Mouse (Mus musculus): ENCODE measurements around the gene Miga1. TPM values are rescaled to one million over a fixed set of nuclear protein-coding genes. Genes with fewer than 3 reads are reported as not detected.

Miga1 gene
- total RNA-seq, 1 experiment from 2014 or later, result 23.4 TPM

DNA sequence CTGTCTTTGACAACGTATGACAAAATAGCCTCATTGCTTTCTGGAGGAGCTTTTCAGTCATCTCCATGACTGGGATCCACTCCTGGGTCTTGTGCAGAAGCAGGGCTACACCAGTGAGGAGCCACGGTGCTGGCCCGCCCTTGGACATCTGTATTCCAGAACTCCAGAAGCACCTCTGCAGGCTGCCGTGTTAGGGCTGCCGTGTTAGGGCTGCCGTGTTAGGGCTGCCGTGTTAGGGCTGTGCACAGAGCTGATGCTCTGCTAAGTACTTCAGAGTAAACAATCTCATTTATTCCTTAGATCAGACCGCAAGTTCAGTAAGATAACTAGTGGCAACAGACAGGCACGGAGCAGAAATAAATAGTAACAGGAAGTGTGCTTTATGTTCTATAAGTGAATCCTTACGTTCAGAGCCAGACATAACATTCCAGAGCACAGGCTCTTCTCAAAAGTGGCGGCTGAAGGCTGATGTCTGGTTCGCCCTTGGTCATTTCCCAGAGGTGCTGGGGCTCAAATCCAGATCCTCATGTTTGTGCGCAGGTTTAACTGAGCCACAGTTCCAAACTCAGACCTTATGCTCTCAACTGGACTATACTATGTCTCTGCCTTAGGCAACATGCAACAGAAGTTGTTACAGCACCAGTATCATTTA is 46.6 kb downstream of the Miga1 start:
- ATAC-seq (ENCODE audit: extremely low read depth, insufficient number of reproducible peaks, low FRiP score, poor library complexity, severe bottlenecking), result no peak

DNA sequence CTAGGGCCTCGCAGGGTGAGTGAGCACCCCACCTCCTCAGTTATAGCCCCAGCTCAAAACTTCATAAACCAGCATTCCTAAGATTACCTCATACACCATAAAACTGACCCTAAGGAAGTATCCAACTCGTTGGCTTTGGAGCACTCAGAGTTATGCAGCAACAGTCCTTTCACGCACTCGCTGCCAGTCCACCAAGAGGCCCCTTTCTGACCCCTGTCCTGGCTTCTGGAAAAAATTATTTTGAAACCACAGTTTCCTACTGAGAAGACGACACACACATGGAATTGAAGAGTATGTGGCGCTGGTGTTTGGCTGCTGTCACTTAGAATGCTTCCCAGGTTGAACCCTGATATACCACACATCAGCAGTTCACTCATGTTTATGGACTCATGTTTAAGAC is 48.3 kb downstream of the Miga1 start:
- ATAC-seq (ENCODE audit: extremely low read depth, insufficient number of reproducible peaks, low FRiP score, poor library complexity, severe bottlenecking), result no peak

DNA sequence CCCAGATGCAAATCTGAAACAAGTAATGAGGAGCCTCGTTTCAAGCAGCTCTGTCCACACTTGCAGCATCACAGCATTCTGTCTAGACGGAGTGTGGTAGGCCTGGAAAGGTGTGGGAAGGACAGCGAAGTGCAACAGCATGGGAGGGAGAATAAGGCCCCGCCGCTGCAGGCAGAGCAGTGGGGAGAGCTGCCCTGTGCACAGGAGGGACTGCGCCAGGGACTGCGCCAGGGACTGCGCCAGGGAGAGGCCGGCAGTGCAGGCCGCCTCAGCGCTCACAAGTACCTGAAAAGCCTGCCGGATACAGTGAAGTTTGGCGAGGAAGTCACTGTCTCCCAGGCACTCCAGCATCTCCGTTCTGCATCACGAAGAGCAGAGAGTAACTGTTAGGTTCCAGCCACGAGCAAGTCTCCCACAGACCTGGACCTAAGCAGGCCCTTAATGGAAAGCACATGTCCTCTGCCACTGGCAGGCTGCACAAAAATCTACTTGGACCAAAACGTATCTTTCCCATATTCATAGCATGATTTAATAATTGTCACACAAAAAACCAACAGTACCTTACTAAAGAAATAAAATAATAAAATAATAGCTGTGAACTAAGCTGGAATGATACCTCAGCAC is 49.9 kb downstream of the Miga1 start:
- ATAC-seq (ENCODE audit: extremely low read depth, insufficient number of reproducible peaks, low FRiP score, poor library complexity, severe bottlenecking), result no peak

DNA sequence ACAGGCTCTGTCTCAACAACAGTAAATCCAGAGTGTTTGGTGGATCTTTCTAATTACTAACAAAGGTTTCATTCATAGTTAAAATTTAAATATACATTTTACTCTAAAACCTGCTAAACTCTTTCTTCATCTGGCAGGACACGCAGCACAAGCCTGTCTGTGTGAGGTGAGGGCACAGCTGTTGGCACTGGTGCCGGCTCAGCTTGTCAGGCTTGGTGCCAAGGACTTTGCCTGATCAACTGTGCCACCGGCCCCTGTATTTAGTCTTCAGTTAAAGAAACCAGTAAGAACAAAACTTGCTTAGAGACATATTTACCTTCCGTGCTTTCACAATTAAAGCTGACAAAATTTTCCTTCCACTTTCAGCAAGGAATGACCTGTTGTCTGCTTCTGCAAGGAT is 51.5 kb downstream of the Miga1 start:
- ATAC-seq (ENCODE audit: extremely low read depth, insufficient number of reproducible peaks, low FRiP score, poor library complexity, severe bottlenecking), result no peak

DNA sequence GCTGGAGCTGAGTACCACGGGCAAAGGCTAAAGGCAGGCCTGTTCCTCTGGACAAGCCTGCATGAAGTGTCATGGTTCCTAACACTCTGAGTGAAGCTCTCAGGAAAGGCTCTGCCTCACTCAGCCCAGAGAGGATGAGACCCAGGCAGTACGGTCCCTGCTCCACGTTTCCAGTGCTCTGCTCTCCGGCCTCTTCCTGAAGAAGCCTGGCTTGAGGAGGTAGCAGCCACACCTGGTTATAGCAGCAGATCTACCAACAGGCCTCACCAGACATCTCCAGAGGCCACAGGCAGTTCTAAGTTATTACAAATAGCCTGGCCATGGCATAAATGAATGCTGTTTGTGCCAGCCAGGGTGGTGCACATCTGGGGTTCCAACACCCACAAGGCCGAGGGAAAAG is 51.9 kb downstream of the Miga1 start:
- ATAC-seq (ENCODE audit: extremely low read depth, insufficient number of reproducible peaks, low FRiP score, poor library complexity, severe bottlenecking), result no peak

DNA sequence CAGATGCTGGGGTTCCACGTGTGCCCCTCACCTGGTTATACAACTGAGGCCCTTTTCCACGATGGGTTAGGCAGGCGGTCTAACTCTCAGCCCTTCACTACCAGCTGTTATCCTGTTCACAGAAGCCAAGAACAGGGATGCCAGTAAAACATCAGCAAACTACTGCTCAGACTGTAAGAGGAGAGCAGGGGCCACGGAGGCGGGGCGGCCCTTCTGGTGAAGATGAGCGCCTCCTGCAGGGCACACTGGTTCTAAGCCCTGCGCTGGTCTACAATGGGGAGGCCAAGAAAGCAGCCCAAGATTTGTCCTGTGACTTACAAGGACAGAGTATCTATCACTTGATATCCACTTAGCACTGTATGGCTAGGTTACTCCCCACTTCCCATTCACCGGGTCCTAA is 52.4 kb downstream of the Miga1 start:
- ATAC-seq (ENCODE audit: extremely low read depth, insufficient number of reproducible peaks, low FRiP score, poor library complexity, severe bottlenecking), result no peak

DNA sequence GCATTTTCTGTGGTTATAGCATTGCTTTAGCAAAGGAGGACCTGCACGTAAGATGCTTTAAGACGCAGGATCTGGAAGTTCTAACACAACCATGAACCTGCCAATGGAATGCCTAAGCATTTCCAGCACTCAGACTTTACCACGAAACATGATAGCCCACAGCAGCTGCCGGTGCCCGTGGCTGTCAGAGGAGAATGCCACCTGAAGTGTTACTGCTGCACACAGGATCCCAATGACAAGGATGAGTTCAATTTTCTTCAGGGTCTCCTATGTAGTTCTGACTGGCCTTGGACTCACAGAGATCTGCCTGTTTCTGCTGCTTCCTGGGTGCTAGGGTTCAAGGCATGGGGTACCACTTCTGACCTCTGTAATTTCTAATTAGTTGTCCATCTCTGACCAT is 55.4 kb downstream of the Miga1 start:
- no peak for ATAC-seq (ENCODE audit: extremely low read depth, insufficient number of reproducible peaks, low FRiP score, poor library complexity, severe bottlenecking)

DNA sequence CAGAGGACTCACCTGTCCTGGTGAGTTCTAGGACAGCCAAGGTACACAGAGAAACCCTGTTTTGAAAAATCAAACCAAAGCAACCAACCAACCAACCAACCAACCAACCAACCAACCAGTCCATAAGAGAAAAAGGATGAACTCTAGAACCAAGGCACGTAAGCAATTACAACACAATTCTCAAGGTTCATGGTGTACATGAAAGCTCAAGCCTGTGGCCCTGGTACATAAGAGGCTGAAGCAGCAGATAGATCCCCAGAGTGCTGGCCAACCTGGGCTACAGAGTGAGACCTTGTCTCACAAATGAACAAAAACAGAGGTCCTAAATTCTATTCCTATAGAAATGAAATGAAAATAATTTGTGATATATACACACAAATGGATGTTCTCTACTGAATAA is 55.9 kb downstream of the Miga1 start:
- ATAC-seq (ENCODE audit: extremely low read depth, insufficient number of reproducible peaks, low FRiP score, poor library complexity, severe bottlenecking), result no peak

DNA sequence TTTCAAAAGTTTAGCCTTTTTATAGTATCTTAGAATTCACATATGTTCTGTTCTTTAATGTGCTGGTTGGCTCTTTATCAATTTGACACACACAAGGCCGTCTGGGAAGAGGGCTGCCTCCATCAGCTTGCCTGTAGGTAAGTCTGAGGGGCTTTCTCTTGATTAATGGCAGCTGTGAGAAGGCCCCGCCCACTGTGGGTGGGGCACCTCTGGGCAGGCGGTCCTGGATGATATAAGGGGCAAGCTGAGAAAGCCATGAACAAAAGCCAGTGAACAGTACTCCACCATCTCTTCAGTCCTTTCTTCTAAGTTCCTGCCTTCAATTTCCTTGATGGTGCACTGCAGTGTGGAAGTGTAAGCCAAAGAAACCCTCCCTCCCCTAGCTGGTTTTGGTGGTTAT is 58.1 kb downstream of the Miga1 start:
- no peak for ATAC-seq (ENCODE audit: extremely low read depth, insufficient number of reproducible peaks, low FRiP score, poor library complexity, severe bottlenecking)

DNA sequence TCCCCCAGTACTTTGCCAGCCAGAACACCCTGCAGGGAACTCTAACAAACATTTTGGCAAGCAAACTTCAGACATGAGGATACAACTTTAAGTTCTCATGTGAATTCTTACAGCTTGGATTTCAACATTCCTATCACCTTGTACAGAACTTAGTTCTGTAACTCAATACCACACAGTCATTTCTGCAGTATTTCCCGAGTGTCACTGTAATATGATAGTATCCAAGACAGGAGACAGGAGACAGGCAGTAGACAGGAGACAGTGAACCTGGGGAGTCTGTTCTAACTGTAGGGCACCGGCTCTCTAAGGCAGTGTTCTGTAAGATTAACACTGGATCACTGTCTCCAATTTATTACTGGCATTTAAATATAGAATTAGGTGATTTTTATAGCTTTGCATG is 61.8 kb downstream of the Miga1 start:
- ATAC-seq (ENCODE audit: extremely low read depth, insufficient number of reproducible peaks, low FRiP score, poor library complexity, severe bottlenecking), result no peak

DNA sequence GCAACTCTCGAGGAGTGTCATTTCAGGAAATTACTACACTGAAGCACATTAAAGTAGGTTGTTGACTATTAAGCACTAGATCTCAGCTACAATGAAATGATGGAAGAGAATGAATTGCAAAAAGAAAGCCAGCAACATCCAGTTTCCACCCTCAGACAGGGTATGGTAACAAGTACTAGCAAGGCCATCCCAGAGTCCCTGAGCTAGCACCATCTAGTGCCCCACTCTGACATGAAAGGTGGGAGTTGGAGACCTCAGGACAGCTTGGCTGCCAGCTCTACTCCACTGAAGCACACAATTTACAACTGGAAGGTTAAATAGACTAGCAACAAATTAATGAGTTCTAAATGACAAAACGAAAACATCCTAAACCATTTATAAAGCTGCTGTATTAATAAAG is 62.3 kb downstream of the Miga1 start:
- ATAC-seq (ENCODE audit: extremely low read depth, insufficient number of reproducible peaks, low FRiP score, poor library complexity, severe bottlenecking), result no peak

DNA sequence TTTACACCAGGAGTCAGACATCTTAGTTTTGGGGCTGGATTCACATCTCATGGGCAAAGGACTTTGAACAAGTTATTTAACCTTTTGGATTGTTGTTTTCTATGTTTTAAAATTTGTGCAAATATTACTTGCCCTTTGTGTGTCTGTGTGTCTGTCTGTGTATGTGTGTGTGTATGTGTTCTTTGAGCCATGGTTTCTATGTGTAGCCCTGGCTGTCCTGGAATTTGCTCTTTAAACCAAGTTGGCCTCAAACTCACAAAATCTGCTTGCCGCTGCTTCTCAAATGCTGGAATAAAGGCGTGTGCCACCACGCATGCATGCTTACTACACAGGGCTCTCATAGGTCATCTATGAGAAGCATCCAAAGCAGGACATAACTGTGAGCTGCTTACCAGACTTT is 63.3 kb downstream of the Miga1 start:
- no peak for ATAC-seq (ENCODE audit: extremely low read depth, insufficient number of reproducible peaks, low FRiP score, poor library complexity, severe bottlenecking)

DNA sequence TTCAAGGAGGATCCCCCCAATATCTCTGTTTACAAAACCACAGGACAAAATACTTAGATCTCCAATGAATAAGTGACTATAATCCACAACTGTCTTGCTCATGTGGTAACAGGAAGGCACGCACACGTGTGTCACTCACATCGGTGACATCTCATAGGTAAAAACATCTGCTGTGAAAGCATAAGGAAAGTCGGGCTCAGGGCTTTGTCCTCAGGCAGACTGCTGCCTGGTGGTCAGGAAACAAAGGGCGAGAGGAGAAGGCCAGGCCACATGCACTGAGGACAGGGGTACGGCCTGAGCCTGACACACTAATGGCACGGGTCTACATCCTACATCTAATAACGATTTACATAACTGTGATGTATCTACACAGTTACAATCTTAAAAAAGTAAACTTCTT is 65.2 kb downstream of the Miga1 start:
- ATAC-seq (ENCODE audit: extremely low read depth, insufficient number of reproducible peaks, low FRiP score, poor library complexity, severe bottlenecking), result no peak

DNA sequence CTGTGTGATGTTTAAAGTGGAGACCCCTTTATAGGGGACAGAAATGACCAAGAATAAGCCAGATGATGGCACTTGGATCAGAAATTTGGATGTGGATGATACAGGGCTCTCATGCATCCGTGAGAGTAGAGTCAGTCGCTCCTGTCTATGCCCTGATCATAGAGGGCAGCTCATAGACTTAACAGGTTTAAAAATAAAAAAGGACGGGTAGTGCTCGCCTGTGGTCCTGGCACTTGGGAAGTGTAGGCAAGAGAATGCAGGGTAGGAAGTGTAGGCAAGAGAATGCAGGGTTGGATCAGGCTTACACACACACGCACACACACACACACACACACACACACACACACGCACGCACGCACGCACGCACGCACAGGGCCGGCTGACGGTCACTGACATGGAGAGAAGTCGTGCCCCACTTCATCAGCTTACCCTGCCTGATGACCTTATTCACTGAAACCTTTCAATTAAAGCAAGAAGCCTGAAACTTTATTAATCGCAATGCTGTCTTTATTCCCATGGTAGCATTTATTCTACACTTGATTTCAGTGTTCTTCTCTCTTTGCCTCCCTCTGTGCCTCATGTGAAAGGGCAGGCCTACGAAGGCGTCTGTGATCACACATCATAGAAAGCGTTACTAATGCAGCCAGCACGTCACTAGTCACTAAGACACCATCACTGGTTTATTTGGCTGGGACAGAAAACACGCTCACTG is 67.1 kb downstream of the Miga1 start:
- ATAC-seq (ENCODE audit: extremely low read depth, insufficient number of reproducible peaks, low FRiP score, poor library complexity, severe bottlenecking), result no peak

DNA sequence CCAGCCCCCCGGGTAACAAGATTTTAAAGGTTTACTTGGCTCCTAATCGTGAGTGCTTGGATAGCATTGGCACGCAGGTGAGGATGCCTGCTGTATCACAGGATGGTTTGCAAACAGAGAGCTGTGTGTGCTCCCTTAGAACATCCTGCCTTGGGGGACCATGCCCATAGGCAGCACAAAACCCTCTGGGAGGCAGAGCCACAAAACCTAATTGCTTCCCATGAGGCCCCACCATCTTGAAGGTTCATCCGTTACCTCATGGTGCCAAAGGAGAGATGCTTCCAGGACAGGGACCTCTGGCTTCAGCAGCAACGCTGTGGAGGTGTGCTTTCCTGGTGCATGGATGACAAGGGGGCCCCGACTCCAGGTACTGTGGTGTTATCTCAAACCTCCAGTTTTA is 68.3 kb downstream of the Miga1 start:
- no peak for ATAC-seq (ENCODE audit: extremely low read depth, insufficient number of reproducible peaks, low FRiP score, poor library complexity, severe bottlenecking)

DNA sequence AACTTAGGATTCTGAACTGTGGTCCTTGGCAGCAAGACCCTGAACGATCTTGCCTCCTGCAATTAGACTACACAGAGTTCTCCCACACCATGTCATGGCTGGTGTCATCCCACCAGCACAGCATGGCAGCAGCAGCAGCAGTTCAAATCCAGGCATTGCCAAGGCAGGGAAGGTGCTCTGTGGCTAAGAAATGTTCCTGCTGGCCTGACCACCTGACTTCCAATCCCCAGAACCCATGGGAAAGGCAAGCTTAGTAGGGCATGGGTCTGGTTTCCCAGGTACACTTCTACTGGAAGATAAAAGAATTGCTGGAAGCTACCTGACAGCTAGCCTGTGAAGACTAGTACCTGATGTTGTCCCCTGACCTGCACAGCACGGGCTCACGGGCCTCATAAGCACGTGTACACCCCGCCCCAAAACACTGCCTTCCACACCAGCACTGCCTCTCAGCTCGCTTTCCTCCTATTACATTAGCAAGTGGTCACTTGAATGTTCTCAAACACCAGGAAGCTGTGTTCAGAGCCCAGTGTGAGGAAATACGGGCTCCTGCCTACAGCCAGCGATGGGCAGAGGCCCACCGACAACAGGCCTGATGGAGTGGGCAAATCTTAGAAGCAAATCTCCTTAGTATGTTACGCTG is 69.0 kb downstream of the Miga1 start:
- no peak for ATAC-seq (ENCODE audit: extremely low read depth, insufficient number of reproducible peaks, low FRiP score, poor library complexity, severe bottlenecking)

DNA sequence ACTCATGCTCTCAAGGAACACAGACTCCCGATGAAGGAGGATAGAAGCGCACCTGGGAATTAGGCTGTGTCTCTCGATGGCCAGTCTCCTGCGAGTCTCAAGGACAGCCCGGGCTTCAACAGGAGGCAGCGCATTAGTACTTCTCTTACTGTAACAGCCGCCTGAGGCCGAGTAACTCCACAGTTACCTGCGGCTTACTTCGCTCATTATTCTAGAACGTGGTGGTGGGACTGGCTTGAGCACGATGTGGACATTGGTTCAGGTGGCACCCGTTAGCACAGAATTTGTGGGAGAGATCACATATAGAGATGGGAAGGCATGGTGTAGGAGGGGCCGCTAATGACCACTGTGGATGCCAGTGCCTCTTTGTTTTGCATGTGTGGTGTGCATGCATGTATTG is 72.1 kb downstream of the Miga1 start:
- ATAC-seq (ENCODE audit: extremely low read depth, insufficient number of reproducible peaks, low FRiP score, poor library complexity, severe bottlenecking), result no peak

DNA sequence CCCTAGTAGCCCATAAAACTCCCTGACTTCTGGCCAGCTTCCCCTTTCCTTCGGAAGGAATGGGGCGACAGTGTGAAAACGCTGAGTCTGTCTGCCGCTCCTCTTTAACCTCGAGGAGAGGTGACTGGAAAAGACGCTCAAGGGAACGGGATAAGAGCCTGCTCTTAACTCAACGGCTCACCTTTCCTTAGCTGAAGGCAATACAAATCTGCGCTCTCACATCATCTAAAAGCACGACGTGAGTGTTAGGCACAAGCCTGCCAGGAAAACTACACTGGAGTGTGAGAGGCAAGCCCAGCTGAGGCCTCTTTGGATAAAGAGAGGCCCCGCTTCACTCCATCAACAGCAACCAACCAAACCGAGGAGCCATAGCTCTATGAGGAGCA is 74.2 kb downstream of the Miga1 start, which contains the start of gene Nexn:
Gene Nexn (minus strand): TSS at position 315 of the 386 bp plus-strand sequence.
- no peak for ATAC-seq (ENCODE audit: extremely low read depth, insufficient number of reproducible peaks, low FRiP score, poor library complexity, severe bottlenecking)

DNA sequence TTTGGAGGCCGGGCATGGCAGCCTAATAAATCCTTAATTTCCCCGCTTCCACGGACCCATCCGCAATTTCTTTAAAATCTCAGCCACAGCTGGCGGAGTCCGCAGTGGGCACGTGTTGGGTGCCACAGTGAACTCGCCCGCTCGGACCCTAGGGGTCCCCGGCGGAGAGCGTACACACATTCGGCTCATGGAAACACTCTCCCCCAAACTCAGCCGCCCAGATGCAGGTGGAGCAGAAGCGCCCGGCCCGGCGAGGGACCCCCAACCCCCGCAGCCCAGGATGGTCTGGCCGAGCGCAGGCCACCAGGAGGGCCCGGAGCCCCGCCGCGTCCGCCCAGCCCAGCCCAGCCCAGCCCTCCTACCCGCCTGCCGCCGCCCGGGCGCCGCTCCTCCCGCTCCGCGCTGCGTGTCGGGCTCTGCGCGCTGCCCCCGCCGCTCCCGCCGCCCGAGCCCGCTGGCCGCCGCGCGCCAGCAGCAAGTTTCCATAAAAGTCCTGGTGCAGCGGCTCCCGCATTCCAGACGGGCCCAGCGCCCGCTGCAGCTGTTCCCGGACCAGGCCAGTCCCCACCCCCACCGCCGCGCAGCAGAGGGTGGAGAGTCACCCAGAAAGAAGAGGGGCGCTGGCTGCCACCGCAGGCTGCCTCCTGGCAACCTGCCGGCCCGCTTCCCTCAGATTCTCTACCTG is 74.7 kb downstream of the Miga1 start:
- ATAC-seq (ENCODE audit: extremely low read depth, insufficient number of reproducible peaks, low FRiP score, poor library complexity, severe bottlenecking), result no peak
